Mouse (Mus musculus) spleen, adult 2 months (tissue): ENCODE data around the gene Lexm.

Source experiments
- CTCF ChIP-seq: fragments of 200-500 bp; IDR thresholded peaks from 2 replicates; pipeline ENCODE4 v1.5.1; 2011; ENCODE audit warnings: mild to moderate bottlenecking, inconsistent platforms; ENCODE audit not compliant: insufficient read depth, insufficient read length, insufficient replicate concordance; ENCODE audit errors: extremely low read depth
- POLR2A ChIP-seq: fragments of 200-500 bp; IDR thresholded peaks from 2 replicates; pipeline ENCODE4 v1.6.1; 2011; ENCODE audit warnings: low read depth, low read length, inconsistent platforms

GRCm38 (mm10) chr4:106577511-106577910 is 39.5 kb downstream of the Lexm start:
- TF ChIP-seq POLR2A (no peak), CTCF (no peak)
